Mouse (Mus musculus): ENCODE data around the gene Fcgrt.
A peak's percentile ranks its signal among the peaks of the same experiment; 100 is the strongest.

GRCm38 (mm10) chr7:45062239-45062835 lies 41.3 kb downstream of the Fcgrt start, which contains the start of the genes Nosip and Prrg2:
- peak; percentile 29 for TF ChIP-seq CTCF (IDR thresholded peaks at IDR 0.05)
- no peak; the same call in 1 of the 2 replicates for TF ChIP-seq EP300 (IDR thresholded peaks at IDR 0.05)
